Mouse (Mus musculus): ENCODE measurements around the gene Ralgapa2. TPM values are rescaled to one million over a fixed set of nuclear protein-coding genes. Genes with fewer than 3 reads are reported as not detected.

The Ralgapa2 gene
- polyA plus RNA-seq, 1 experiment: 8.3 TPM

- Histone ChIP-seq H3K36me3 (ENCODE audit: control insufficient read depth, insufficient read depth, low read length) (no peaks in the 10 kb centered on the region; the same call in 1 of the 2 replicates), H3K4me1 (ENCODE audit: control insufficient read depth, insufficient read depth, insufficient read length) (no peaks in the 10 kb centered on the region; the same call in 1 of the 2 replicates), H3K27me3 (ENCODE audit: control insufficient read depth, insufficient read depth, low read length) (no peaks in the 10 kb centered on the region), H3K27ac (ENCODE audit: insufficient read depth, low read length) (no peak overlapping the region), H3K4me3 (ENCODE audit: extremely low read depth, insufficient read depth, insufficient read length) (no peak overlapping the region)
- WGBS: 96% methylated on average over 1 of the region's 1 CpGs
- TF ChIP-seq CTCF (IDR thresholded peaks at IDR 0.05; ENCODE audit: extremely low read depth, insufficient read depth, insufficient read length, insufficient replicate concordance) (no peak), POLR2A (IDR thresholded peaks at IDR 0.05; ENCODE audit: low read depth, low read length) (no peak)
- no peak for DNase-seq (ENCODE audit: low read depth in 1 of 2, low spot score in 2 of 2)
These were observed 211.6 kb downstream of the Ralgapa2 start for GRCm38 (mm10) chr2:146300500-146301020.

GRCm38 (mm10) chr2:146299841-146300460, 212.2 kb downstream of the Ralgapa2 start:
- Histone ChIP-seq H3K27ac (ENCODE audit: insufficient read depth, low read length) (no peak overlapping the region), H3K36me3 (ENCODE audit: control insufficient read depth, insufficient read depth, low read length) (no peaks in the 10 kb centered on the region; the same call in 1 of the 2 replicates), H3K4me1 (ENCODE audit: control insufficient read depth, insufficient read depth, insufficient read length) (no peaks in the 10 kb centered on the region; the same call in 1 of the 2 replicates), H3K4me3 (ENCODE audit: extremely low read depth, insufficient read depth, insufficient read length) (no peak overlapping the region), H3K27me3 (ENCODE audit: control insufficient read depth, insufficient read depth, low read length) (no peaks in the 10 kb centered on the region)
- TF ChIP-seq POLR2A (IDR thresholded peaks at IDR 0.05; ENCODE audit: low read depth, low read length): no peak
- DNase-seq (ENCODE audit: low read depth in 1 of 2, low spot score in 2 of 2): no peak
- 87% methylated on average over 3 of the region's 3 CpGs for WGBS

GRCm38 (mm10) chr2:146293538-146293937, 218.6 kb downstream of the Ralgapa2 start:
- H3K27me3 ChIP-seq (ENCODE audit: control insufficient read depth, insufficient read depth, low read length): no peaks in the 10 kb centered on the region
- H3K4me3 ChIP-seq (ENCODE audit: extremely low read depth, insufficient read depth, insufficient read length): no peak overlapping the region
- no peaks in the 10 kb centered on the region for H3K36me3 ChIP-seq (ENCODE audit: control insufficient read depth, insufficient read depth, low read length)
- no peak for DNase-seq (ENCODE audit: low read depth in 1 of 2, low spot score in 2 of 2)
- 93% methylated on average over 9 of the region's 9 CpGs for WGBS
- TF ChIP-seq POLR2A (IDR thresholded peaks at IDR 0.05; ENCODE audit: low read depth, low read length) (no peak), CTCF (IDR thresholded peaks at IDR 0.05; ENCODE audit: extremely low read depth, insufficient read depth, insufficient read length, insufficient replicate concordance) (no peak)
- no peak overlapping the region for H3K27ac ChIP-seq (ENCODE audit: insufficient read depth, low read length)
- H3K4me1 ChIP-seq (ENCODE audit: control insufficient read depth, insufficient read depth, insufficient read length): no peaks in the 10 kb centered on the region; the same call in 1 of the 2 replicates

GRCm38 (mm10) chr2:146290871-146291637, 221.1 kb downstream of the Ralgapa2 start:
- Histone ChIP-seq H3K36me3 (ENCODE audit: control insufficient read depth, insufficient read depth, low read length) (no peaks in the 10 kb centered on the region), H3K27ac (ENCODE audit: insufficient read depth, low read length) (no peak overlapping the region), H3K4me1 (ENCODE audit: control insufficient read depth, insufficient read depth, insufficient read length) (no peaks in the 10 kb centered on the region; the same call in 1 of the 2 replicates), H3K27me3 (ENCODE audit: control insufficient read depth, insufficient read depth, low read length) (no peaks in the 10 kb centered on the region), H3K4me3 (ENCODE audit: extremely low read depth, insufficient read depth, insufficient read length) (no peak overlapping the region)
- 66% methylated on average over 14 of the region's 14 CpGs for WGBS
- no peak for DNase-seq (ENCODE audit: low read depth in 1 of 2, low spot score in 2 of 2)
- TF ChIP-seq CTCF (IDR thresholded peaks at IDR 0.05; ENCODE audit: extremely low read depth, insufficient read depth, insufficient read length, insufficient replicate concordance) (no peak), POLR2A (IDR thresholded peaks at IDR 0.05; ENCODE audit: low read depth, low read length) (no peak)

GRCm38 (mm10) chr2:146290366-146290765, 221.8 kb downstream of the Ralgapa2 start:
- Histone ChIP-seq H3K4me1 (ENCODE audit: control insufficient read depth, insufficient read depth, insufficient read length) (no peaks in the 10 kb centered on the region), H3K36me3 (ENCODE audit: control insufficient read depth, insufficient read depth, low read length) (no peaks in the 10 kb centered on the region), H3K27ac (ENCODE audit: insufficient read depth, low read length) (no peak overlapping the region), H3K4me3 (ENCODE audit: extremely low read depth, insufficient read depth, insufficient read length) (no peak overlapping the region), H3K27me3 (ENCODE audit: control insufficient read depth, insufficient read depth, low read length) (no peaks in the 10 kb centered on the region)
- WGBS: 97% methylated on average over 6 of the region's 6 CpGs
- no peak for DNase-seq (ENCODE audit: low read depth in 1 of 2, low spot score in 2 of 2)
- no peak for TF ChIP-seq POLR2A (IDR thresholded peaks at IDR 0.05; ENCODE audit: low read depth, low read length)
- TF ChIP-seq CTCF (IDR thresholded peaks at IDR 0.05; ENCODE audit: extremely low read depth, insufficient read depth, insufficient read length, insufficient replicate concordance): no peak

GRCm38 (mm10) chr2:146289394-146289793, 222.8 kb downstream of the Ralgapa2 start:
- no peaks in the 10 kb centered on the region for H3K4me1 ChIP-seq (ENCODE audit: control insufficient read depth, insufficient read depth, insufficient read length)
- WGBS: 91% methylated on average over 4 of the region's 4 CpGs
- TF ChIP-seq POLR2A (IDR thresholded peaks at IDR 0.05; ENCODE audit: low read depth, low read length) (no peak), CTCF (IDR thresholded peaks at IDR 0.05; ENCODE audit: extremely low read depth, insufficient read depth, insufficient read length, insufficient replicate concordance) (no peak)
- no peaks in the 10 kb centered on the region for H3K36me3 ChIP-seq (ENCODE audit: control insufficient read depth, insufficient read depth, low read length)
- H3K4me3 ChIP-seq (ENCODE audit: extremely low read depth, insufficient read depth, insufficient read length): no peak overlapping the region
- H3K27me3 ChIP-seq (ENCODE audit: control insufficient read depth, insufficient read depth, low read length): no peaks in the 10 kb centered on the region
- H3K27ac ChIP-seq (ENCODE audit: insufficient read depth, low read length): no peak overlapping the region
- no peak for DNase-seq (ENCODE audit: low read depth in 1 of 2, low spot score in 2 of 2)
